Mouse (Mus musculus) hindbrain, embryonic 13.5 days (tissue): ENCODE data around the gene Uqcr11. TPM values are rescaled to one million over a fixed set of nuclear protein-coding genes. Genes with fewer than 3 reads are reported as not detected.
A peak's percentile ranks its signal among the peaks of the same experiment; 100 is the strongest.

ENCODE experiments used
- ATAC-seq: fragments of 200-750 bp; cut with Nextera tagmentation; 2 replicates; pipeline ENCODE4 v1.8.0; 2017; ENCODE audit warnings: moderate TSS enrichment; ENCODE audit not compliant: low FRiP score
- H3K27ac ChIP-seq: fragments of 300-500 bp; sonication (generic); 2 replicates; pipeline ENCODE4 v1.5.1; 2015; ENCODE audit warnings: inconsistent platforms, mild to moderate bottlenecking, moderate library complexity
- H3K27me3 ChIP-seq: fragments of 300-500 bp; sonication (generic); 2 replicates; pipeline ENCODE4 v1.6.1; 2015; ENCODE audit warnings: mild to moderate bottlenecking, inconsistent platforms
- H3K36me3 ChIP-seq: fragments of 300-500 bp; sonication (generic); 2 replicates; pipeline ENCODE4 v1.6.1; 2015; ENCODE audit warnings: mild to moderate bottlenecking, inconsistent platforms
- H3K4me1 ChIP-seq: fragments of 300-500 bp; sonication (generic); replicated peaks from 2 replicates; pipeline ENCODE4 v1.6.1; 2015; ENCODE audit warnings: inconsistent platforms
- H3K4me2 ChIP-seq: fragments of 300-500 bp; sonication (generic); 2 replicates; pipeline ENCODE4 v1.6.1; 2015; ENCODE audit warnings: inconsistent platforms, mild to moderate bottlenecking, moderate library complexity
- H3K4me3 ChIP-seq: fragments of 300-500 bp; sonication (generic); 2 replicates; pipeline ENCODE4 v1.5.1; 2015; ENCODE audit warnings: mild to moderate bottlenecking, inconsistent platforms
- H3K9ac ChIP-seq: fragments of 300-500 bp; sonication (generic); 2 replicates; pipeline ENCODE4 v1.6.1; 2015; ENCODE audit warnings: mild to moderate bottlenecking, inconsistent platforms
- H3K9me3 ChIP-seq: fragments of 300-500 bp; sonication (generic); 2 replicates; pipeline ENCODE4 v1.6.1; 2016; ENCODE audit warnings: inconsistent platforms
- WGBS: fragments of 180-500 bp; shearing (Covaris S2); methylation state at CpG from one replicate; pipeline ENCODE4 v1.1.7; 2015; 5-methylcytosine and 5-hydroxymethylcytosine counted together
- polyA plus RNA-seq: library from polyadenylated mRNA; unstranded; fragments of >200 nt; fragmentation: Nextera tagmentation; extraction: Ambion mirVana; gene quantifications from 2 replicates; pipeline ENCODE4 v1.2.1, GENCODE M21; 2015

Uqcr11 gene
- polyA plus RNA-seq, 1 experiment from 2014 or later, result 575 TPM

GRCm38 (mm10) chr10:80437973-80438372 lies 31.3 kb upstream of the Uqcr11 start:
- no peak for ATAC-seq
- Histone ChIP-seq H3K9me3 (no peaks in the 10 kb centered on the region), H3K27me3 (peaks cover 14% of the 10 kb centered on the region), H3K27ac (no peak overlapping the region), H3K4me1 (0 out of 2 replicates have a peak, but pooled peaks cover 4% of the 10 kb centered on the region), H3K4me2 (no peak overlapping the region), H3K4me3 (no peak overlapping the region), H3K36me3 (no peaks in the 10 kb centered on the region), H3K9ac (no peak overlapping the region)
- WGBS, result 85% methylated on average over 4 of the region's 4 CpGs

GRCm38 (mm10) chr10:80436276-80436675 lies 29.6 kb upstream of the Uqcr11 start:
- Histone ChIP-seq H3K36me3 (no peaks in the 10 kb centered on the region), H3K4me3 (no peak overlapping the region), H3K9me3 (no peaks in the 10 kb centered on the region), H3K27me3 (peaks cover 10% of the 10 kb centered on the region), H3K4me2 (no peak overlapping the region), H3K4me1 (peaks cover 20% of the 10 kb centered on the region), H3K27ac (no peak overlapping the region), H3K9ac (no peak overlapping the region)
- no peak for ATAC-seq
- 13% methylated on average over 9 of the region's 9 CpGs for WGBS

GRCm38 (mm10) chr10:80435764-80436163 lies 29.1 kb upstream of the Uqcr11 start:
- Histone ChIP-seq H3K4me2 (no peak overlapping the region), H3K4me3 (no peak overlapping the region), H3K27ac (no peak overlapping the region), H3K36me3 (0 out of 2 replicates have a peak, but pooled peaks cover 2% of the 10 kb centered on the region), H3K4me1 (peaks cover 25% of the 10 kb centered on the region), H3K27me3 (peaks cover 10% of the 10 kb centered on the region), H3K9ac (0 out of 2 replicates have a peak overlapping the region, but pooled peaks have one; percentile 5), H3K9me3 (no peaks in the 10 kb centered on the region)
- no peak for ATAC-seq
- 46% methylated on average over 7 of the region's 7 CpGs for WGBS

GRCm38 (mm10) chr10:80434823-80435222 lies 28.2 kb upstream of the Uqcr11 start:
- H3K4me2 ChIP-seq, result no peak overlapping the region

GRCm38 (mm10) chr10:80434233-80434592 lies 27.6 kb upstream of the Uqcr11 start:
- no peaks in the 10 kb centered on the region for H3K9me3 ChIP-seq
- 12% methylated on average over 8 of the region's 8 CpGs for WGBS
- H3K27me3 ChIP-seq, result peaks cover 10% of the 10 kb centered on the region
- H3K36me3 ChIP-seq, result peaks cover 18% of the 10 kb centered on the region
- no peak for ATAC-seq
- H3K9ac ChIP-seq, result no peak overlapping the region; the same call in 1 of the 2 replicates
- H3K4me2 ChIP-seq, result peak overlapping the region; percentile 25; the same call in 1 of the 2 replicates
- H3K4me3 ChIP-seq, result peak overlapping the region; percentile 89
- H3K4me1 ChIP-seq, result peaks cover 38% of the 10 kb centered on the region
- peak overlapping the region; percentile 97; the same call in 1 of the 2 replicates for H3K27ac ChIP-seq

More at GRCm38 (mm10) chr10:80434823-80435222, 28.2 kb upstream of the Uqcr11 start:
- peaks cover 12% of the 10 kb centered on the region for H3K36me3 ChIP-seq
- H3K9ac ChIP-seq, result no peak overlapping the region; the same call in 1 of the 2 replicates
- no peak overlapping the region for H3K27ac ChIP-seq
- no peaks in the 10 kb centered on the region for H3K9me3 ChIP-seq
- peaks cover 10% of the 10 kb centered on the region for H3K27me3 ChIP-seq
- peaks cover 35% of the 10 kb centered on the region for H3K4me1 ChIP-seq
- ATAC-seq, result no peak
- H3K4me3 ChIP-seq, result no peak overlapping the region
- 82% methylated on average over 3 of the region's 3 CpGs for WGBS

DNA sequence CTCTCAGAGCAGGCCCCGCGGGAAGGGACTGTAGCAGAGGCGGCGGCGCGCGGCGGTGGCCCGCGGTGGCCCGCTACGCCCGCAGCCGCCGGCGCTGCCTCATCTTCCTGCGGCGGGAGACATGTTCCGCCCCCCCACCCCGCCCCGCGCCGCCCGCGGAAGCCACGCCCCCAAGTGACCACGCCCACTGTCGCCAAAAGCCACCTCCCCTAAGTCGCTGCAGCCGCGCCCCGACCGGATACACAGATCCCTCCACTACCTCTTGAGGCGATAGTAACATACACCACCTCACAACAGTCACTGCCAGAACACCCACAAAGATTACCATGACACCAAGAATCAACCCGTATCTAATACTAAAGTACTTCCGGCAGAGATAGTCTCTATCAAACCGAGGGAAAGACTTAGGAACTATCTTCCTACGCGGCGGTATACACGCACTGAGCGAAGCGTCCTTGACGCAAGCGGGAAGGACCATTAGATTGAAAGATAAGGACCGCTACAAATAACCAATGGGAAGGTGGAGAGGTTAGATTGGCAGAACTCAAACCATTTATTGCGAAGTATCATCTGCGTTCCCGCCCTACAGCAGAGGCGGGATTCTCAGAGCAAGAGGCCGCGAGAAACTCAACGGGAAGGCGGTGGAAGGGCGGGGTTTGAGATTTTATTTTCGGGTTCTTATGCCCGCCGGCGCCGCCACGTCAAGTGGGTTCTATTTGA lies 27.0 kb upstream of the Uqcr11 start, which contains the start of gene Tcf3:
TSS of gene Tcf3 (minus strand) at position 135 of the 720 bp plus-strand sequence.
- Histone ChIP-seq H3K4me3 (peak within 1 kb of the TSS; percentile 89), H3K36me3 (peaks cover 23% of the 10 kb centered on the region), H3K27me3 (peaks cover 10% of the 10 kb centered on the region), H3K9me3 (no peaks in the 10 kb centered on the region), H3K9ac (peak within 1 kb of the TSS; percentile 98), H3K27ac (peak within 1 kb of the TSS; percentile 97), H3K4me1 (peaks cover 38% of the 10 kb centered on the region), H3K4me2 (peak within 1 kb of the TSS; percentile 78)
- under 1% methylated on average over 59 of the region's 61 CpGs for WGBS
- ATAC-seq, result peak; percentile 95

DNA sequence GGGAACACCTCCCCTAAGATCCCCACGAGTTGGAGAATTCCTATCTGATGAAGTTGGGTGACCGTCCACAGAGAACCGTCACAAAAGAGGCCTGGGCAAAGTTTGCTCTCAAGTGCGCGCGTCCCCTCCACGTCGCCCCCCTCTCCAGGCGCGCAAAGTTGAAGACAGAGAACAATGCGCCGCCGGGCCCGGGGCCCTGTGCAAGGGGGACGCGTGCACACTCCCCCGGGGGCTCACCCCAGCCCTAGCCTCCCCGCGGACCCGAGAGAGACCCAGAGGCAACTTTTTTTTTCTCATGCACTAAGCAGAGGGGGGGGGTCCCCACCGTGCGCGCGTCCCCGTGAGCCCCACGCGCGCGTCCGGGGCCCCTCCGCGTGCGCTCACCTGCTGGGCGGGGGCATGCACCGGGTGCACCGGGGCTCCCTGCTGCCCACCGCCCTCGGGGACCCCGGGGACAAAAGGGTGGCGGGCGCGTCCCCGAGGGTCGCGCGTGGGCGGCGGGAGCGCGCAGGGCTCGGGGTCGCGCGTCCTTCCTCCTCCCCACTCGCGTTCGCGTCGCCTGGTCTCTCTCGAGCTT lies 26.4 kb upstream of the Uqcr11 start:
- Histone ChIP-seq H3K4me1 (peaks cover 38% of the 10 kb centered on the region), H3K27ac (peak overlapping the region; percentile 97), H3K4me3 (peak overlapping the region; percentile 89), H3K9me3 (no peaks in the 10 kb centered on the region), H3K9ac (peak overlapping the region; percentile 98), H3K4me2 (peak overlapping the region; percentile 78), H3K36me3 (peaks cover 30% of the 10 kb centered on the region), H3K27me3 (peaks cover 7% of the 10 kb centered on the region)
- WGBS, result under 1% methylated on average over 53 of the region's 60 CpGs
- ATAC-seq, result 0 out of 2 replicates have a peak, but pooled peaks have one; percentile 17

GRCm38 (mm10) chr10:80432387-80432785 lies 25.8 kb upstream of the Uqcr11 start:
- ATAC-seq, result no peak
- Histone ChIP-seq H3K4me1 (peaks cover 38% of the 10 kb centered on the region), H3K4me3 (peak overlapping the region; percentile 89), H3K27ac (peak overlapping the region; percentile 97), H3K9ac (peak overlapping the region; percentile 98), H3K4me2 (peak overlapping the region; percentile 78), H3K36me3 (peaks cover 36% of the 10 kb centered on the region), H3K9me3 (no peaks in the 10 kb centered on the region), H3K27me3 (peaks cover 2% of the 10 kb centered on the region; the same call in 1 of the 2 replicates)
- WGBS, result 0% methylated on average over 4 of the region's 4 CpGs

DNA sequence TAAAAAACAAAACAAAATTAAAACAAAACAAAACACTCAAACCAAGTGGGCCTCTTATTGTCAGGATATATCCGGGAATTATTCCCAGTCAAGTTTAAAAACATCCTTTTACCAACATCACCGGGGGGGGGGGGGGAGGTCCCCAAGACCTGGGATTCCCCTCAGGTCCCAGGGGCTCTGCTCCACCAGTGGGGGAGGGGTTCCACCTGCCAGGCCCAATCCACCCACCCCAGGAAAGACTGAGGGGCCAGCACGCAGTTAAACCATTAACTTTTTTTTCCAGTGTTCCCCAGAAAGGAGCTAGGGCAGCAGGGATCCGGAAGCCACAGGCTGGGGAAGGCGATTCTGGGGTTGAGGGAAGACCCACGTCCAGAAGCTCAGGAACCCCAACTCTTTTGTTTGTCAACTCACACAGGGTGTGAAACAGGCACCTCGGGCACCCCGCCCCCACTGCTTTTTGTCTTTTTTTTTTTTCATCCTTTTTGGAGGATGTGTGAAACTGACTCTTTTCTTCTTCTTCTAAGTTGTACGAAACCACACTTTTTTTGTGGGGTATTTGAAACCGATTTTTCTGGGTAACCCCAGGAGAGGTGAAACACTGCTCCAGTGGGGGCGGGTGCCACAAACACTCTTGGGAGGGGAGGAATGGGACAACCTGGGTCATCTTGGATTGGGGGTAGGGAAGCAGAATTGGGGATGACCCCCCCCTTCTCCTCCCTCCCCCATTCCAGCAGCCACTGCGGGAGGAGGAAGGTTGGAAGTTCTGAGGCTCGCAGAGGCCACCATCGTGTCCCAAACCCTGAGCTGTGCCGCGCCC lies 25.1 kb upstream of the Uqcr11 start:
- H3K36me3 ChIP-seq, result peaks cover 42% of the 10 kb centered on the region
- no peak for ATAC-seq

GRCm38 (mm10) chr10:80430375-80430980 lies 23.8 kb upstream of the Uqcr11 start:
- no peak for ATAC-seq
- no peak overlapping the region for H3K4me3 ChIP-seq
- peak overlapping the region; percentile 29; the same call in 1 of the 2 replicates for H3K9ac ChIP-seq
- no peak overlapping the region for H3K4me2 ChIP-seq
- H3K27me3 ChIP-seq, result no peaks in the 10 kb centered on the region
- H3K27ac ChIP-seq, result peak overlapping the region; percentile 18; the same call in 1 of the 2 replicates
- peaks cover 55% of the 10 kb centered on the region for H3K36me3 ChIP-seq
- H3K9me3 ChIP-seq, result no peaks in the 10 kb centered on the region
- H3K4me1 ChIP-seq, result peaks cover 35% of the 10 kb centered on the region
- WGBS, result 78% methylated on average over 8 of the region's 8 CpGs

More for the DNA sequence above, 25.1 kb upstream of the Uqcr11 start:
- Histone ChIP-seq H3K4me2 (peak overlapping the region; percentile 78), H3K9me3 (no peaks in the 10 kb centered on the region), H3K4me3 (peak overlapping the region; percentile 89), H3K27ac (peak overlapping the region; percentile 60), H3K4me1 (peaks cover 38% of the 10 kb centered on the region), H3K27me3 (peaks cover 2% of the 10 kb centered on the region; the same call in 1 of the 2 replicates), H3K9ac (peak overlapping the region; percentile 98)
- 15% methylated on average over 16 of the region's 16 CpGs for WGBS

- Histone ChIP-seq H3K36me3 (peaks cover 62% of the 10 kb centered on the region), H3K9me3 (no peaks in the 10 kb centered on the region), H3K4me1 (peaks cover 35% of the 10 kb centered on the region), H3K27ac (no peak overlapping the region), H3K4me2 (no peak overlapping the region), H3K9ac (peak overlapping the region; percentile 39; the same call in 1 of the 2 replicates), H3K4me3 (no peak overlapping the region), H3K27me3 (no peaks in the 10 kb centered on the region)
- ATAC-seq, result no peak
- WGBS, result 85% methylated on average over 8 of the region's 8 CpGs
Measured at GRCm38 (mm10) chr10:80429800-80430199, 23.2 kb upstream of the Uqcr11 start.
